Mouse (Mus musculus) limb, embryonic 11.5 days (tissue): ENCODE results near the gene Rsph1. TPM values are rescaled to one million over a fixed set of nuclear protein-coding genes. Genes with fewer than 3 reads are reported as not detected.
"Not testable (repeated sequence)": the region's sequence is repeated elsewhere in the genome, so short reads cannot be mapped to it uniquely, and the experiment has no call there.

ENCODE experiments used
- ATAC-seq: fragments of 200-750 bp; cut with Nextera tagmentation; 2 replicates; pipeline ENCODE4 v1.8.0; 2017; ENCODE audit warnings: low read depth; ENCODE audit not compliant: insufficient number of reproducible peaks, low FRiP score, low TSS enrichment
- DNase-seq: peaks from one replicate; pipeline ENCODE4 v3.0.0-alpha.2; 2015; ENCODE audit warnings: low spot score
- H3K27ac ChIP-seq: fragments of 300-500 bp; sonication (generic); replicated peaks from 2 replicates; pipeline ENCODE4 v1.5.1; 2014; ENCODE audit warnings: low read depth, mild to moderate bottlenecking, low read length
- H3K27me3 ChIP-seq: fragments of 300-500 bp; sonication (generic); 2 replicates; pipeline ENCODE4 v1.6.1; 2014; ENCODE audit warnings: mild to moderate bottlenecking, low read length, mixed read lengths; ENCODE audit not compliant: control insufficient read depth, insufficient read depth
- H3K36me3 ChIP-seq: fragments of 300-500 bp; sonication (generic); 2 replicates; pipeline ENCODE4 v1.6.1; 2014; ENCODE audit warnings: mild to moderate bottlenecking, low read length, moderate library complexity, mixed read lengths; ENCODE audit not compliant: control insufficient read depth, insufficient read depth
- H3K4me1 ChIP-seq: fragments of 300-500 bp; sonication (generic); 2 replicates; pipeline ENCODE4 v1.6.1; 2014; ENCODE audit warnings: low read length, mixed read lengths; ENCODE audit not compliant: control insufficient read depth, insufficient read depth
- H3K4me2 ChIP-seq: fragments of 300-500 bp; sonication (generic); 2 replicates; pipeline ENCODE4 v1.6.1; 2014; ENCODE audit warnings: low read depth, mild to moderate bottlenecking, moderate library complexity; ENCODE audit not compliant: severe bottlenecking
- H3K4me3 ChIP-seq: fragments of 300-500 bp; sonication (generic); 2 replicates; pipeline ENCODE4 v1.5.1; 2014; ENCODE audit warnings: low read depth, low read length
- H3K9ac ChIP-seq: fragments of 300-500 bp; sonication (generic); 2 replicates; pipeline ENCODE4 v1.6.1; 2014; ENCODE audit warnings: mild to moderate bottlenecking, low read length
- H3K9me3 ChIP-seq: fragments of 300-500 bp; sonication (generic); 2 replicates; pipeline ENCODE4 v1.6.1; 2016; ENCODE audit warnings: low read length; ENCODE audit not compliant: control insufficient read depth
- WGBS: fragments of 180-500 bp; shearing (Covaris S2); extraction: QIAGEN DNeasy Blood & Tissue Kit; methylation state at CpG from one replicate; pipeline ENCODE4 v1.1.7; 2014; 5-methylcytosine and 5-hydroxymethylcytosine counted together
- polyA plus RNA-seq: library from polyadenylated mRNA; unstranded; fragments of >200 nt; fragmentation: Nextera tagmentation; extraction: Ambion mirVana; gene quantifications from 2 replicates; pipeline ENCODE4 v1.2.1, GENCODE M21; 2014

Rsph1 gene
- polyA plus RNA-seq, 1 experiment from 2014 or later = 0.73 TPM

DNA sequence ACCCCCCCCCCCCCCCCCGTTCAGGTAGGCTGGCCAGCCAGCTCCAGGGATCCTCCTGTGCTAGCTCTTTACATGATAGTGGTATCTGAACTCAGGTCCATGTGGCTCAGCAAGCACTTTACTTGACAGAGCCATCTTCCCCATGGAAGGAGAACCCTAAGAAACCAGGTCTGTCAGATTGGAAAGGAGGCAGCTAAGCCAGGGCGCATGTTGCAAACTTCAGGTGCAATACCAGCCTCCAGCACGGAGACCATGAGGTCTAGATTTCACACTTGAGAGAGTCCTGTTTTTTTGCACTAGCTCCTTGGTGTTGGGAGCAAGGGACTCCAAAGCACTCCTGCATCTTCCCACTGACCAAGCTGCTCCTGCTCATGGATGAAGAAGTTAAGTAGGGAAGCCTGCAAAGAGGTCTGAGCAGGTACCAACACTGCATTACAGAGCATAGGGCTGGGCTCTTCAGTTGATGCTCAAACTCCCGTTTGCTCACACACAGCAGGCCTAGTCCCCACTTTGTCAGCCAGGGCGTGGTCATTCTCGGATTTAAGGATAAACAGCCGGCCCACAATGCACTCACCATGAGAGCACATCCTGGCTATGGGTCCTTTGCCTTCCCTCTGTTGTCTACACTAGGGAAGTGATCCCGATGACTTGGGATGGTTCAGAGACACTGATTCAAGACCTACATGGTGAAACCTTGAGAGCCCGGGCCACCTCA is 819 bp downstream of the Rsph1 start:
- peak overlapping the region; percentile 34; the same call in 1 of the 2 replicates for H3K4me3 ChIP-seq
- no peaks in the 10 kb centered on the region for H3K9me3 ChIP-seq
- ATAC-seq = no peak
- H3K36me3 ChIP-seq = no peaks in the 10 kb centered on the region
- 23% methylated on average over 9 of the region's 9 CpGs for WGBS
- H3K27ac ChIP-seq = no peak overlapping the region
- H3K27me3 ChIP-seq = no peaks in the 10 kb centered on the region
- peak overlapping the region; percentile 67; the same call in 1 of the 2 replicates for H3K4me2 ChIP-seq
- no peaks in the 10 kb centered on the region; the same call in 1 of the 2 replicates for H3K4me1 ChIP-seq
- no peak for DNase-seq
- no peak overlapping the region for H3K9ac ChIP-seq

DNA sequence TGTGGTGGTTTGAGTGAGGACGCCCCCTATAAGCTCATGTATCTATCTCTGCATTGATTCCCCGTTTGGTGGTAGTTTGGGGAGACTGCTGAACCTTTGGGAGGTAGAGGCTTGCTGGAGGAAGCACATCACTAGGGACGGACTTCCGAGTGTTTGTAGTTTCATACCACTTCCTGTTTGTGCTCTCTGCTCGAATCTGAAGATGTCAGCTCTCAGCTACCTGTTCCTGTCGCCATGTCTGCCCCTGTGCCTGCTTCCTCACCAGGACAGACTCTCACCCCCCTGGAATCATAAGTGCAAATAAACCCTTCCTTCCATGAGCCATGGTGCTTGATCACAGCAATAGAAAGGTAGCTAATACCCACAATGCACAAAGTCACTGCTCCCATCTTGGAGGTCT is 2.0 kb downstream of the Rsph1 start:
- no peaks in the 10 kb centered on the region for H3K36me3 ChIP-seq
- H3K27me3 ChIP-seq = no peaks in the 10 kb centered on the region
- H3K4me1 ChIP-seq = no peaks in the 10 kb centered on the region; the same call in 1 of the 2 replicates
- H3K4me2 ChIP-seq = no peak overlapping the region
- DNase-seq = no peak
- H3K27ac ChIP-seq = no peak overlapping the region
- H3K4me3 ChIP-seq = no peak overlapping the region
- no peaks in the 10 kb centered on the region for H3K9me3 ChIP-seq
- ATAC-seq = no peak
- 77% methylated on average over 6 of the region's 6 CpGs for WGBS
- no peak overlapping the region for H3K9ac ChIP-seq

DNA sequence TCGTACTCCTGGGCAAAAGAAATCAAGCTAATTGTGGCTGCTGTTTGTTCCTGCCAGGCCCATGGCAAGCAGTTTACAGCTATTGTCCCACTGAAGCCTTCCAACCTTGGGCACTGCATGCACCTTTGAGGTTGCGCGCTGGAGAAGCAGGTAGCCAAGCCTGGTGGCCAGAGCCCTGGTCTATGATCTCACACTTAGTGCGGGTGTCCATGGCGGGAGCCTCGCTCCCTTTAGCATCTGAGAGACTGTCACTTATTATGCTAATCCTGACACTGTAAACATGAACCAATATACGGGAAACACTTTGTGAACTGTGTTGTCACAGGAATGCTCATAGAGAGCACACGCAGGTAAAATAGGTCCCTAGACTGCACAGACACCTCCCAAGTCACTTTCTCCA is 3.6 kb downstream of the Rsph1 start:
- Histone ChIP-seq H3K36me3 (no peaks in the 10 kb centered on the region), H3K9me3 (no peaks in the 10 kb centered on the region), H3K4me2 (no peak overlapping the region), H3K4me3 (no peak overlapping the region), H3K27ac (no peak overlapping the region), H3K9ac (no peak overlapping the region), H3K4me1 (no peaks in the 10 kb centered on the region; the same call in 1 of the 2 replicates), H3K27me3 (no peaks in the 10 kb centered on the region)
- no peak for DNase-seq
- 90% methylated on average over 8 of the region's 8 CpGs for WGBS
- no peak for ATAC-seq

DNA sequence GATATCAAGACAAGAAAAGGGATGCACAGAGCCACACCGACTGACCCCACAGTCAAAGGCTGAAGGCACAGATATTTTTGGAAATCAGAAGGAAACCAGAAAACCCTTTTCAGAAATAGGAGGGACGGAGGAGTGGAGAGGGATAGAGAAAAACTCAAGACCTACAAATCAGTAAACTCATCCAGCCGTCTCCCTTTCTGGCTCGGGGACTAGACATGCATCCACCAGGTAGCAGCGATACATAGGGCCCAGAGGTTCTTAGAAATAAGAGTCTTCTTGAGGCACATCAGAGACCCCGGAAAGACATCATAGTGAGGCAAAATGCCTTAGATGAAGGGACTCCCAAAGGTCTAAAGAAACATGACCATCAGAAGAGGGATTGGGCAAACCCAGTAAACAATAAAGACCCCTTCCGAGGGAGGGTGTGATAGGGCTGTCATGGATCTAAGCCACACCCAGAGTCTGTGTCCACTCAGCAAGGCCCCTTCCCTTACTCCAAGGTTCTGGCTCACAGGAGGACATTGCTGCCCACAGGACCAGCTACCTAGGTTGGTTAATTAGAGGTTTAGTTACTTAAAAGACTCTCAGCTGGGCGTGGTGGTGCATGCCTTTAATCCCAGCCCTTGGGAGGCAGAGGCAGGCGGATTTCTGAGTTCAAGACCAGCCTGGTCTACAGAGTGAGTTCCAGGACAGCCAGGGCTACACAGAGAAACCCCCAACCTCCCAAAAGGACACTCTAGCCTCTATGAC is 4.6 kb downstream of the Rsph1 start:
- H3K4me1 ChIP-seq = no peaks in the 10 kb centered on the region; the same call in 1 of the 2 replicates
- no peak overlapping the region for H3K4me3 ChIP-seq
- H3K27me3 ChIP-seq = no peaks in the 10 kb centered on the region
- no peak overlapping the region for H3K9ac ChIP-seq
- H3K4me2 ChIP-seq = no peak overlapping the region
- no peak for ATAC-seq
- DNase-seq = no peak
- 85% methylated on average over 9 of the region's 9 CpGs for WGBS
- H3K9me3 ChIP-seq = no peaks in the 10 kb centered on the region
- H3K27ac ChIP-seq = no peak overlapping the region
- no peaks in the 10 kb centered on the region for H3K36me3 ChIP-seq

DNA sequence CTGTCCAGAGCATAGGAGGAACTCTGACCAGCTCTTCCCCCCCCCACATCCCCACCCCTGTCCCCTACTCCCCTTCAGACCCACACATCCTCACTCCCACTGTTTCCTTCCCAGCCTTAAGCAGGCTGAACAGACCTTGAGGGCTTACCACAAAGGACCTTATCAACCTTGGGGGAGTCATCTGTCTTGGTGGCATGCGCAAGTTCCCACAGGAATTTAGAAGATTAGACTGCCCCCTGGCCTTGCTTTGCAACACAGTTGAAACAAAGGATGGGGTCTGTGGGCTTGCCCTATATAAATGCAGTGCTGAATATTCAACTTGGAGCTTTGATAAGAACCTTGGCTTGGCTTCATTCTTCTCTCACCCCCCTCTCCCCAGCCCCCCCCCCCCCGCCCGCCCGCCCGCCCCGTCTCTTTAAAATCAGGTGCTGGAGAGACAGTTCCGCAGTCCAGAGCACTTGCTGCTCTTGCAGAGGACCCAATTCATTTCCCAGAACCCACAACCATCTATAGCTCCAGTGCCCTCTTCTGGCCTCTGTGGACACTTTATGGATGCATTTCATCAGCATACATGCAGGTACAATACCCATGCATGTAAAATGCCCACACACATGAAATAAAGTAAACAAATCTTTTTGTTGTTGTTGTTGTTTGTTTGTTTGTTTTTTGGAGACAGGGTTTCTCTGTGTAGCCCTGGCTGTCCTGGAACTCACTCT is 5.9 kb downstream of the Rsph1 start:
- Histone ChIP-seq H3K36me3 (no peaks in the 10 kb centered on the region), H3K4me1 (no peaks in the 10 kb centered on the region), H3K9ac (no peak overlapping the region), H3K4me3 (no peak overlapping the region), H3K27me3 (no peaks in the 10 kb centered on the region), H3K4me2 (no peak overlapping the region), H3K9me3 (no peaks in the 10 kb centered on the region), H3K27ac (no peak overlapping the region)
- no peak for ATAC-seq
- 68% methylated on average over 7 of the region's 7 CpGs for WGBS
- no peak for DNase-seq

DNA sequence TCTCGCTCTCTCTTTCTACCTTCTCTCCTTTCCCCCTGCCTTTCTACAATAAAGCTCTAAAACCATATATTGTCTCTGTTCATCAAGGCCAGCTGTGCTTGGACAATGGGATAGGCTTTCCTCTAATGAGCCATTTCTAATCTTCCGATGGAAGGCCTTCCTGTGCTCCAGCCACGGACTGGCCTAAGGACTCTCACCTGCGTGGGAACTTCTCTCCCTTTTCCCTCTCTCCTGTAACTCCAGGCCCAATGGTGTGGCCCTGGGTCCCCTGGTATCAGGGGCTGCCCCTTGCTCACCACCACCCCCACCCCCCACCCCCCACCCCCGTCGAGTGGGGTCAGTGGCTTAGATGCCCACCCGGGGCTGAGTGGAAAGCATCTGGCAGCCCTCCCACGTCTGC is 6.4 kb downstream of the Rsph1 start:
- not testable (repeated sequence) for H3K27ac ChIP-seq, H3K9me3 ChIP-seq, H3K4me1 ChIP-seq, H3K4me3 ChIP-seq, H3K27me3 ChIP-seq, ATAC-seq, H3K9ac ChIP-seq, H3K36me3 ChIP-seq, DNase-seq, H3K4me2 ChIP-seq
- 92% methylated on average over 8 of the region's 8 CpGs for WGBS

DNA sequence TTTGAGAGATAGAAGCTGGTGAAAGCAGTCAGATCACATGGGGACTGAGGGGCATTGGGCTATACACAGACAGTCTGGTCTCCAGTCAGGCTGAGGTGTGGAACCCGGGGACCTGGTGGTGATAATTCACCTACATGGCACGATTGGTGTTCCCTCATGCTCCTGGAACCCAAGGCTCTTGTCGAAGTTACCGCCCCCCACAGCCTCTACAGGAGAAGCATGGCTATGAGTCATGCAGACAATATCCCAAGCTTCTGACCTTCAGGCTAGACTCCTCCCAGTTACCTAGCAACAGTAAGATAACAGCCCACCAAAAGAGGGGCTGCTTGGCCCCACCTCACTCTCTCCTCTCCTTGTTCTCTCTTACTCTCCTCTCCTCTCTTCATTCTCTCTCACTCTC is 6.9 kb downstream of the Rsph1 start:
- DNase-seq = no peak
- no peak overlapping the region for H3K27ac ChIP-seq
- H3K36me3 ChIP-seq = no peaks in the 10 kb centered on the region
- no peaks in the 10 kb centered on the region for H3K9me3 ChIP-seq
- no peak overlapping the region for H3K9ac ChIP-seq
- ATAC-seq = no peak
- WGBS = 89% methylated on average over 4 of the region's 4 CpGs
- no peak overlapping the region for H3K4me3 ChIP-seq
- no peaks in the 10 kb centered on the region for H3K4me1 ChIP-seq
- H3K4me2 ChIP-seq = no peak overlapping the region
- no peaks in the 10 kb centered on the region for H3K27me3 ChIP-seq

DNA sequence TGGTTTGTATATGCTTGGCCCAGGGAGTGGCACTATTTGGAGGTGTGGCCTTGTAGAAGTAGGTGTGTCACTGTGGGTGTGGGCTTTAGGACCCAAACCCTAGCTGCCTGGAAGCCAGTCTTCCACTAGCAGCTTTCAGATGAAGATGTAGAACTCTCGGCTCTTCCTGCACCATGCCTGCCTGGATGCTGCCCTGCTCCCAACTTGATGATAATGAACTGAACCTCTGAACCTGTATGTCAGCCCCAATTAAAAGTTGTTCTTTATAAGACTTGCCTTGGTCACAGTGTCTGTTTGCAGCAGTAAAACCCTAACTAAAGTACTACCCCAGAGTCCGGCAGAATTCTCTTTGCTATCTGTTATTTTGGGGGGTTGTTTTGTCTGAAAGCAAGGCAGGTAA is 7.4 kb downstream of the Rsph1 start:
- 86% methylated on average over 2 of the region's 2 CpGs for WGBS
- ATAC-seq = no peak

More for the DNA sequence above, 7.4 kb downstream of the Rsph1 start:
- no peaks in the 10 kb centered on the region for H3K36me3 ChIP-seq
- H3K9ac ChIP-seq = no peak overlapping the region
- H3K9me3 ChIP-seq = no peaks in the 10 kb centered on the region
- no peak overlapping the region for H3K4me3 ChIP-seq
- no peak overlapping the region for H3K4me2 ChIP-seq
- 0 out of 2 replicates have a peak, but pooled peaks cover 4% of the 10 kb centered on the region for H3K4me1 ChIP-seq
- DNase-seq = no peak
- H3K27me3 ChIP-seq = no peaks in the 10 kb centered on the region
- no peak overlapping the region for H3K27ac ChIP-seq
